Mouse (Mus musculus) embryonic facial prominence, embryonic 15.5 days (tissue): ENCODE data around the gene Qrich2. TPM values are rescaled to one million over a fixed set of nuclear protein-coding genes. Genes with fewer than 3 reads are reported as not detected.
A peak's percentile ranks its signal among the peaks of the same experiment; 100 is the strongest.
"Not testable (repeated sequence)": the region's sequence is repeated elsewhere in the genome, so short reads cannot be mapped to it uniquely, and the experiment has no call there.

Source experiments
- ATAC-seq: fragments of 200-750 bp; cut with Nextera tagmentation; 2 replicates; pipeline ENCODE4 v1.8.0; 2017; ENCODE audit warnings: low read depth, moderate TSS enrichment; ENCODE audit not compliant: insufficient number of reproducible peaks, low FRiP score, low TSS enrichment
- H3K27ac ChIP-seq: fragments of 300-500 bp; sonication (generic); replicated peaks from 2 replicates; pipeline ENCODE4 v1.5.1; 2015; ENCODE audit warnings: mild to moderate bottlenecking, inconsistent platforms
- H3K27me3 ChIP-seq: fragments of 300-500 bp; sonication (generic); 2 replicates; pipeline ENCODE4 v1.6.1; 2015; ENCODE audit warnings: inconsistent platforms
- H3K36me3 ChIP-seq: fragments of 300-500 bp; sonication (generic); 2 replicates; pipeline ENCODE4 v1.6.1; 2015; ENCODE audit warnings: mild to moderate bottlenecking, inconsistent platforms
- H3K4me1 ChIP-seq: fragments of 300-500 bp; sonication (generic); 2 replicates; pipeline ENCODE4 v1.6.1; 2015; ENCODE audit warnings: inconsistent platforms
- H3K4me2 ChIP-seq: fragments of 300-500 bp; sonication (generic); replicated peaks from 2 replicates; pipeline ENCODE4 v1.6.1; 2015; ENCODE audit warnings: mild to moderate bottlenecking, inconsistent platforms
- H3K4me3 ChIP-seq: fragments of 300-500 bp; sonication (generic); replicated peaks from 2 replicates; pipeline ENCODE4 v1.5.1; 2015; ENCODE audit warnings: mild to moderate bottlenecking, inconsistent platforms
- H3K9ac ChIP-seq: fragments of 300-500 bp; sonication (generic); 2 replicates; pipeline ENCODE4 v1.6.1; 2015; ENCODE audit warnings: inconsistent platforms
- H3K9me3 ChIP-seq: fragments of 300-500 bp; sonication (generic); replicated peaks from 2 replicates; pipeline ENCODE4 v1.6.1; 2016; ENCODE audit warnings: inconsistent platforms
- WGBS: fragments of 180-500 bp; shearing (Covaris S2); methylation state at CpG from one replicate; pipeline ENCODE4 v1.1.7; 2015; 5-methylcytosine and 5-hydroxymethylcytosine counted together
- polyA plus RNA-seq: library from polyadenylated mRNA; unstranded; fragments of >200 nt; fragmentation: Nextera tagmentation; extraction: Ambion mirVana; gene quantifications from 2 replicates; pipeline ENCODE4 v1.2.1, GENCODE M21; 2015

Qrich2 gene
- polyA plus RNA-seq, 1 experiment from 2014 or later = 0.16 TPM

GRCm38 (mm10) chr11:116417054-116417453 is 49.0 kb downstream of the Qrich2 start:
- Histone ChIP-seq H3K27ac (peak overlapping the region; percentile 48; the same call in 1 of the 2 replicates), H3K9ac (no peak overlapping the region), H3K36me3 (no peaks in the 10 kb centered on the region), H3K4me3 (no peak overlapping the region), H3K4me1 (peaks cover 33% of the 10 kb centered on the region), H3K4me2 (no peak overlapping the region), H3K9me3 (no peaks in the 10 kb centered on the region), H3K27me3 (0 out of 2 replicates have a peak, but pooled peaks cover 2% of the 10 kb centered on the region)
- no peak for ATAC-seq
- 90% methylated on average over 5 of the region's 5 CpGs for WGBS

- no peak for ATAC-seq
- Histone ChIP-seq H3K4me2 (no peak overlapping the region), H3K9ac (no peak overlapping the region), H3K4me3 (no peak overlapping the region), H3K4me1 (peaks cover 39% of the 10 kb centered on the region), H3K36me3 (no peaks in the 10 kb centered on the region), H3K9me3 (no peaks in the 10 kb centered on the region), H3K27me3 (0 out of 2 replicates have a peak, but pooled peaks cover 2% of the 10 kb centered on the region), H3K27ac (peak overlapping the region; percentile 48; the same call in 1 of the 2 replicates)
- 63% methylated on average over 6 of the region's 6 CpGs for WGBS
These were observed 49.7 kb downstream of the Qrich2 start for GRCm38 (mm10) chr11:116416196-116416943.

DNA sequence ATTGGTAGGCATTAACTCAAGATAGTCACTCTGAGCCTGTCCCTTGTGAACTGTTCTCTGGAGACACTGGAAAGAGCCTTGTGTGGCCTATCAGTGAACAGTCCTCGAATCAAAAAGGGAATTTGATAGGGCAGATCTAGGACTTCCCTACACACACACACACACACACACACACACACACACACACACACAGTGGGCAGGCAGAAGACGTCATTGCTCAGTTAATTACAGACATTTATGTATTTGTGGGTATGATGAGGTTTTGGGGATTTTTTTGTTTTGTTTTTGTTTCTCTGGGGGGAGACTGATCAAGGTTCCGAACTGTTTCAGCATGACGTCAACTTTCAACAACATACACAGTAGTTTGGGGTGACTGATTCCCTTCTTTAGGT is 52.4 kb downstream of the Qrich2 start:
- H3K27me3 ChIP-seq = 0 out of 2 replicates have a peak, but pooled peaks cover 2% of the 10 kb centered on the region
- ATAC-seq = peak; percentile 32; the same call in 1 of the 2 replicates
- 49% methylated on average over 4 of the region's 4 CpGs for WGBS
- H3K4me2 ChIP-seq = peak overlapping the region; percentile 95
- peaks cover 35% of the 10 kb centered on the region for H3K4me1 ChIP-seq
- H3K36me3 ChIP-seq = no peaks in the 10 kb centered on the region
- peak overlapping the region; percentile 70 for H3K4me3 ChIP-seq
- peak overlapping the region; percentile 37; the same call in 1 of the 2 replicates for H3K9ac ChIP-seq
- peak overlapping the region; percentile 77; the same call in 1 of the 2 replicates for H3K27ac ChIP-seq
- H3K9me3 ChIP-seq = no peaks in the 10 kb centered on the region

GRCm38 (mm10) chr11:116412904-116413630 is 53.0 kb downstream of the Qrich2 start, which contains the start of gene Rnf157:
Gene Rnf157, minus strand, starts transcription at chr11:116413032.
- peak within 1 kb of the TSS; percentile 77 for H3K27ac ChIP-seq
- 2% methylated on average over 68 of the region's 82 CpGs for WGBS
- H3K27me3 ChIP-seq = 0 out of 2 replicates have a peak, but pooled peaks cover 2% of the 10 kb centered on the region
- peak within 1 kb of the TSS; percentile 72 for H3K9ac ChIP-seq
- no peaks in the 10 kb centered on the region for H3K36me3 ChIP-seq
- H3K9me3 ChIP-seq = no peaks in the 10 kb centered on the region
- H3K4me3 ChIP-seq = peak within 1 kb of the TSS; percentile 70
- peaks cover 29% of the 10 kb centered on the region for H3K4me1 ChIP-seq
- H3K4me2 ChIP-seq = peak within 1 kb of the TSS; percentile 95
- peak; percentile 91 for ATAC-seq

DNA sequence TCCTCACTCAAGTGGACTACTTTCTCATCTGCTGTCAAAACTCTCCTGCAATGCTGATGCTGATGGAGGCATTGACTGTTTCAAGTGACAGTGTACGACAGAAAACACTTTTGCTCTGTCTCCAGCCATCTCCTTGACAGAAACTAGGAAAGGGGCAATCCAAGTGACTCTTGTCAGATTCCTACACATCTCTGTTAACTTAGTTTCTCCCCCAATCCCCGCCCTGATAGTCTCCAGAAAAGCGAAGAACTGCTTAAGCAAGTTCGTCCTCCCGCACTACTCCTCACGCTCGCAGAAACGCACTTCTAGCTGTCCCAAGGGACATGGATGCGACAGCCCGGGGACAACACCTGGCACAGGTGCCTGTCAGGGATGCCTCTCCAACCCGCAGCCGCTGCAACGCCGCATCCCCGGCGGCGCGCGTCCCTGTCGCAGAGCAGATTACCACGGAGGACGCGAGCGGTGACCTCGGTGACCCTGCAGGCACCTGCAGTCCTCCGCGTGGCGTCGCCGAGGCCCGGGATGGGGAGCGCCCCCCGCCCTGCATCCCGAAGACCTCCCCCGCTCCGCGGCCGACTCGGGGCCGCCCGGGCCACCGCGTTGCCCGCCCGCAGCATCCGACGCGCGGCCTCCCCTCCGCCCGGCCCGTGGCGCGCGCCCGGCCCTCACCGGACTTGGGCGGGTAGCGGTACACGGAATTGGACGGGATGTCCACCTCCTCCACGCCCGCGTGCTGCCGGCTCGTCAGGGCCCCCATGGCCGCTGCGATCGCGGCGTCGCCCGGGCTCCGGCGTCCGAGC is 53.8 kb downstream of the Qrich2 start:
- Histone ChIP-seq H3K4me2 (peak overlapping the region; percentile 95), H3K27me3 (0 out of 2 replicates have a peak, but pooled peaks cover 2% of the 10 kb centered on the region), H3K9ac (peak overlapping the region; percentile 72), H3K4me3 (peak overlapping the region; percentile 70), H3K9me3 (no peaks in the 10 kb centered on the region), H3K4me1 (peaks cover 21% of the 10 kb centered on the region), H3K36me3 (no peaks in the 10 kb centered on the region), H3K27ac (0 out of 2 replicates have a peak overlapping the region, but pooled peaks have one; percentile 77)
- ATAC-seq = peak; percentile 11; the same call in 1 of the 2 replicates
- under 1% methylated on average over 69 of the region's 76 CpGs for WGBS

GRCm38 (mm10) chr11:116411582-116411981 is 54.5 kb downstream of the Qrich2 start:
- 0 out of 2 replicates have a peak, but pooled peaks cover 2% of the 10 kb centered on the region for H3K27me3 ChIP-seq
- no peak overlapping the region for H3K9ac ChIP-seq
- H3K36me3 ChIP-seq = no peaks in the 10 kb centered on the region
- ATAC-seq = no peak
- H3K9me3 ChIP-seq = no peaks in the 10 kb centered on the region
- 25% methylated on average over 6 of the region's 6 CpGs for WGBS
- H3K4me3 ChIP-seq = peak overlapping the region; percentile 70
- H3K4me1 ChIP-seq = peaks cover 21% of the 10 kb centered on the region
- H3K27ac ChIP-seq = no peak overlapping the region
- peak overlapping the region; percentile 95 for H3K4me2 ChIP-seq

DNA sequence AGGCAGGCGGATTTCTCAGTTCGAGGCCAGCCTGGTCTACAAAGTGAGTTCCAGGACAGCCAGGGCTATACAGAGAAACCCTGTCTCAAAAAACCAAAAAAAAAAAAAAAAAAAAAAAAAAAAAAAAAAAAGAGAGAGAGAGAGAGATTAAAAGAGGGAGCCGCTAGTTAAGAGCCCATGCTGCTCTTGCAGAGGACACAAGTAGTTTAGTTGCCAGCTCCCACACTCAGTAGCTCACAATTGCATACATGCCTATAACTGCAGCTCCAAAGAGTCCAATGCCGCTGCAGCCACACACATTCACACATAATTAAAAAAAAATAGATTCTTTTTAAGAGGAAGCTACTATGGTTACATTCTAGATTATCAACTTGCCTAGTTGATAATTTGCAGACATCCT is 55.6 kb downstream of the Qrich2 start:
- H3K27ac ChIP-seq, H3K4me3 ChIP-seq, ATAC-seq, H3K36me3 ChIP-seq, H3K27me3 ChIP-seq, H3K9ac ChIP-seq, H3K9me3 ChIP-seq, H3K4me2 ChIP-seq: not testable (repeated sequence)
- 97% methylated on average over 4 of the region's 4 CpGs for WGBS
- H3K4me1 ChIP-seq = peaks cover 16% of the 10 kb centered on the region

DNA sequence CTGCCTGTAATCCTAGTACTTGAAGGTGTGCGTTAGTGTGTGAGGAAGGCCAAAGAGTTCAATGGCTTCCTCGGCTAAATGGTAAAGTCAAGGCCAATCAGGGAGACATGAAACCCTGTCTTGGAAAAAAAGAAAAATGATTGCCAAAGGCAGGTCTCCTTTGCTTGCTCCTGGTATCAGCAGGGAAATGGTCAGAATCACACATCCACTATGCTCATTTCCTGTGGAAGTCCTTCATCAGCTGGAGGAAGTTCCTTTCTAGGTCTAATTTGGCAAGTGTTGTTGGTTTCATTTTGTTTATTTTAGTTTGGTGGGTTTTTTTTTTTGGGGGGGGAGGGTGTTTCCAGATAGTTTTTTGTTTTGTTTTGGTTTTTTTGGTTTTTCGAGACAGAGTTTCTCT is 57.0 kb downstream of the Qrich2 start:
- Histone ChIP-seq H3K4me3 (no peak overlapping the region), H3K9me3 (no peaks in the 10 kb centered on the region), H3K4me2 (no peak overlapping the region), H3K27ac (no peak overlapping the region), H3K9ac (no peak overlapping the region), H3K27me3 (0 out of 2 replicates have a peak, but pooled peaks cover 2% of the 10 kb centered on the region), H3K4me1 (peaks cover 16% of the 10 kb centered on the region), H3K36me3 (0 out of 2 replicates have a peak, but pooled peaks cover 4% of the 10 kb centered on the region)
- ATAC-seq = no peak
- WGBS = 82% methylated on average over 3 of the region's 3 CpGs

DNA sequence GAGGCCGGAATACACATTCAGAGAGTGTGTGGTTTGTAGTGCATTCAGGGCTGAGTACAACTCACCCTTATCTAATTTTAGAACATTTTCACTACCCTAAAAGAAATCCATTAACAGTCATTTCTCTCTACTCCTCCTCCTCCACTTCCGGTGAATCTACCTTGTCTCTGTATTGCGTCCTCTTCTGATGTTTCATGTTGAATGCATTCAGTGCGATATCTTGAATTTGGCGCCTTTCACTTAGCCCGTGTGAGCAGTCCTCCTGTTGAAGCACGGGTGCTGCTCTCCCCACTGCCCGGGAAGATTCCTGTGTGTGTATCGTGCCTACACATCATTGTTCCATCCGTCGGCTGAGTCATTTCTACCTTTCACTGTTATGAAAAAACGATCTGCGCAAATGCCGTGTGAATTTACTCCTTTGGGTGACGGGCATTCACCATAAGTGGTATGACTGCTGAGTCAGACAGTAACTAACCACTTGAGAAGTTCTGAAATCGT is 59.8 kb downstream of the Qrich2 start:
- no peak overlapping the region for H3K4me2 ChIP-seq
- H3K9ac ChIP-seq = no peak overlapping the region
- H3K27me3 ChIP-seq = no peaks in the 10 kb centered on the region
- ATAC-seq = no peak
- H3K36me3 ChIP-seq = 0 out of 2 replicates have a peak, but pooled peaks cover 12% of the 10 kb centered on the region
- H3K27ac ChIP-seq = no peak overlapping the region
- no peaks in the 10 kb centered on the region for H3K9me3 ChIP-seq
- WGBS = 92% methylated on average over 16 of the region's 16 CpGs
- H3K4me1 ChIP-seq = no peaks in the 10 kb centered on the region
- no peak overlapping the region for H3K4me3 ChIP-seq

- Histone ChIP-seq H3K27me3 (no peaks in the 10 kb centered on the region), H3K4me1 (no peaks in the 10 kb centered on the region), H3K36me3 (0 out of 2 replicates have a peak, but pooled peaks cover 12% of the 10 kb centered on the region), H3K9me3 (no peaks in the 10 kb centered on the region), H3K9ac (no peak overlapping the region), H3K4me3 (no peak overlapping the region), H3K27ac (no peak overlapping the region), H3K4me2 (no peak overlapping the region)
- 87% methylated on average over 4 of the region's 4 CpGs for WGBS
- ATAC-seq = no peak
These were observed 60.4 kb downstream of the Qrich2 start for GRCm38 (mm10) chr11:116405601-116406000.
